Mouse (Mus musculus): Measurements from ENCODE around the gene Clec4d.
"Not testable (repeated sequence)": the region's sequence is repeated elsewhere in the genome, so short reads cannot be mapped to it uniquely, and the experiment has no call there.

The Clec4d gene

DNA sequence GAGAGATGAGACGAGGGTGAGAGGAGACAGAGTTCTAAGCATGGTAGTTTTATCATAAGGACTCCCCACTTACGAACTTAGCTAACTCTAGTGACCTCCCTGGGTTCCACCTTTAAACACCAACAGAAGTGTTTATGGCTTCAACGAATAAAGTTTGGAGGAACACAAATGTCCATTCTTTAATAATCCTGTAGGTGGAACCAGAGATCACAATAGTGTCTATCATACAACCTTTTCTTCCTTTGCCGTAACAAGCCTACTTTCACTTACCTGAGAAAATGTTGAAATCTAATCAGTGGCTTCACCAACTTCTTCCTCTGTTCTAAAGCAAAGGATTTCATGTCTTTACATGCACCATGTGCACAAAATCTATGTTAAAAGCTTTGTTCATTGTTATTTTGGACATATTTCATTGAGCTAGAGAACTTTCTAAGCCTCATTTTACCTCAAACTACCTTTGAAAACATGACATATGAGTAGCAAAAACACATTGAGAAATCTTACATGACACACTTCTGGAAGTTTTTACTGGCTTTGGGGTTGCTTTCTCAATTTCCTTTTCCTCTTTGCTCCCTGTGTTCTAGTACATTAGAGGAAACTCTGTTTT lies at the start of gene Clec4d:
Clec4d (plus strand) TSS at position 557 of the 607 bp plus-strand sequence.
- DNase-seq (ENCODE audit: extremely low spot score, low read depth, low spot score) = no peak

DNA sequence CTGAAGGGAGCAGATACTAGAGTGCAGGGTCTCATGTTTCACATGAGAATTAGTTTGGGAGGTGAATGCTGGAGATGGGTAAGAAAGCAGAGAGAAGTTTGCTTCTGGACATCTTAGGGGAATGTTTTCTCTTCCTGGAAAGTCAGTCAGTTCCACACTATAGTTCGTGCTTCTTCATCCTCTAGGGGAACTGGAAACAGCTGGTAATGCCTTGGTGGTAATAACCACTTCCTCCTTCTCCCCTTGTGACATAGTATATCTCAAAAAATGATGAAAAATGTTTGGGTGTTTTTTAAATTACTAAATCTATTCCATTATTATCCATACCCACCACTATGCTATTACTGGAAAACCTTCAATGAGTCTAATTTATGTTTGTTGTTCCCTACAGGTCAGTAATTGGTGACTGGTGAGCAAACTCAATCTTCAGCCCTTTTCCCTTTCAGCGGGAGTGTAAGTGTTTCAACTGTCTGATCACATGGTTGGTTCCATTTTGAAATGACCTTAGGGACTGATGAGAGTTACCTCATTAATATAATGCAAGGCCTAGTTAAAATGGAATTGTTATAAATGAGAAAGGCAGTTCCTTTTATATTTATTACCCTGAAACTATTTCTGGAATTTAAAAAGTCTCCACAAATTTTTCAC lies 34.3 kb upstream of the Clec4d start:
- no peak for DNase-seq (ENCODE audit: extremely low spot score, low read depth, low spot score)

DNA sequence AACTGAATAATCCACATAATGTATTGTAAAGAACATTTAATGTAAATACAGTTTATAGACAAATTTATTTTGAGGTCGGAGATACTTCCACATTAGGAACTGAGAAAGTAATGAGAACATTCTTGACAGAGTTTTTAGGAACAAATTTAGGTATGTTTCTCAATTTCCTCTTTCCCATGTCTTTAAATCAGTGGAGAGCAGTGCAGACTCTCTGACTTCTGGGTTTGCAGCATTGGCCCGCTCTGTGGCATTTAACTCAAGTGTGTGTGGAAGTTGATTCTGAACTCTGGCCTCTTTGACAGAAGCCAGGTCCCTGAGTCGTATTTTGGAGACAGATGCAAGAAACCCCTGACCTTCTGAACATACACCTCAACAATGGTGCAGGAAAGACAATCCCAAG lies 32.3 kb upstream of the Clec4d start, which contains the start of gene Clec4n:
Clec4n (plus strand) TSS at position 200 of the 400 bp plus-strand sequence.
- no peak for DNase-seq (ENCODE audit: extremely low spot score, low read depth, low spot score)

DNA sequence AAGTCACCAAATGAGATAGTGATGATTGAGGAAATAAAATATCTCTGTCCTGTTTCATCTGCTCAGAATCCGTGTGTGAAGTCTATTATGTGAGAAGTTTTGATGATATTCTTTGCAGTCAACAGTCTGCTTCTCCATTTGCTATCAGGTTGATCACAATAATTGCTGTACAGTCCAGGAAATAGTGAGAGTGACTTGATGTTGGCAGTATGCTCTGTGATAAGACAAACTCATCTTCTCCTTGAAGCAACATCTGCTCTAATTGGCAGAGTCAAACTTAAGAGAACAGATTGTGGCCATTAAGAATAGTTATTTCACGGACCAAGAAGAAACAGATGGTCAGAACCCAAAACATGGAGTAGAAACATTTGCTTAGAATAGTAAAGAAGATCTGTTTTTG lies 30.8 kb upstream of the Clec4d start:
- DNase-seq (ENCODE audit: extremely low spot score, low read depth, low spot score) = no peak

- DNase-seq (ENCODE audit: extremely low spot score, low read depth, low spot score) = no peak
Observed at GRCm38 (mm10) chr6:123237582-123237981, 24.3 kb upstream of the Clec4d start.

DNA sequence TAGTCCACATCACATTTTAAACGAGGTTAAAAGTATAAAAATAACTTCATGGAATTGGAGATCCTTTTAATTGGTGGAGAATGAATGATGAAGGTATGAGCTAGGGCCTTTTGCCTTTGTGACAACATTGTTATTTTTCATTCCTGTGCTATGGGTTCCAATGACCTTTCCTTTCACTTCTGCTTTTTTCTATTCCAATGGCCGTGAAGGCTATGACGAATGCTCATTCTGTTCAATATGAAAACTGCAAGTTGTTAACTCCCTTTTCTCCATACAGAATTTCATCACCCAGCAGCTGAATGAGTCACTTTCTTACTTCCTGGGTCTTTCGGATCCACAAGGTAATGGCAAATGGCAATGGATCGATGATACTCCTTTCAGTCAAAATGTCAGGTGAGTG lies 17.7 kb upstream of the Clec4d start:
- no peak for DNase-seq (ENCODE audit: extremely low spot score, low read depth, low spot score)

DNA sequence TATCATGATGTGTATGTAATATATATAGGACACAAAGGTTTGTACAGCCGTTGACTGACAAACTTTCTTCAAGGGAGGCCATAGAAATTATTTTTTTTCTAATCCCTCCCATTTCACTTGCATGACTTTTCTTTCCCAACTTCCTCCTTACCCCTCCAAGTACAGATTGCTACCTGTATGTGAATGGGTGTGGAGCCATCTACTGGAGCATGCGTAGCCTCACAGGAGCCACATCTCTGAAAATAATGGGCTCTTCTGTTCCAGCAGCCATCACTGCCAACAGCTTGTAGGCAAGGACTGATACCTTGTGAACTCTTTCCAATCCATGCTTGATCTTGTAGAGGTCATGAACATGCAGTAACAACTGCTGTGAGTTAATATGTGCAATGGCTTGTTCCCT lies 13.0 kb upstream of the Clec4d start:
- not testable (repeated sequence) for DNase-seq (ENCODE audit: extremely low spot score, low read depth, low spot score)

- no peak for DNase-seq (ENCODE audit: extremely low spot score, low read depth, low spot score)
Observed at GRCm38 (mm10) chr6:123252735-123253134, 9.2 kb upstream of the Clec4d start.

GRCm38 (mm10) chr6:123258946-123259345 lies 3.0 kb upstream of the Clec4d start:
- DNase-seq (ENCODE audit: extremely low spot score, low read depth, low spot score) = no peak

DNA sequence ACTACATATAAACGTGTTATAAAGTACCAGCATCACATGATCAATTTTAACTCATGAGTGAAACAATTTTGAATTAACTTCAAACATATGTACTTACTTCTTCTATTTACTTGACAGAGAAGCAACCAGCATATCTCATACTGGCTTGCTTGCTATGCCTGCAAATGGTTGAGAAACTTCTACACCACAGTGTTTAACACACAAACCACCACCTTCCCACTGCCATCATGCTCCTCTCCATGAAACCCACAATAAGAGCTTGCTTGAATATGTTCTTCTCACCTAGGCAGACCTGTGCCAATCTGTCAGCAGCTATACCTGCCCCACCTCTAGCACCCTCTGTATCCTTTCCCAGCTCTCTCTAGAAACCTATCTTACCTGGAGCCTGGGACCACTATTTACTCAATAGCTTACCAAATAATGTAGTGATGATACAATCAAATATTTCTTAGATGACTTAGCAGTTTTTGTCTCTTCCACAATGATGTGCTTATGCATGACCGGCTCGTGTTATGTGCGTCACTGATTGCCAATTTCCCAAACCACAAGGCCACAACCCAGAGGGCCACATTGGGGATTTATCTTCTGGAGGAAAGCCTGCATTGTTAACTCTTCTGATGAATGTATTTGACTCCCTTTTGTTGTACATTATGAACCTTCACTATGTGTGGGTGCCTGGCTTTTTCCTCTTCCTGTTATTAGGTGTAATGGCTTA lies 1.9 kb upstream of the Clec4d start:
- no peak for DNase-seq (ENCODE audit: extremely low spot score, low read depth, low spot score)

DNA sequence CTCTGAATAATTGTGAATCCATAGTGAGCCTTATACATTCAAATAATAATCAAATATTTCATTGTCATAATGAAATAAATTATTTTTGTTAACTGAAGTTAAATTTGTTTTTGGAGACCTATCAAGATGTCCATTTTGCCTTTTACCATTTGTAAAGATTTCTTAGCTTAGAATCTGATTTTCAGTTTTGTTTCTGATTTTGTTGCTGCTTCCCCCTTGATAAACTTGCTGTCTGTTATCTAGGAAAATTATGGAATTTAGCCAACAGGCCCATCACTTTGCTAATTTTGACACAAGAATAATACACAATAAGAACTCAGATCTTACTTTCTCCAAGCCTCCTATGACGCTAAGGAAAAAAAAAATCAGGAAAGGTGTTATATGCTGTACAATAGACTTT lies 1.0 kb upstream of the Clec4d start:
- no peak for DNase-seq (ENCODE audit: extremely low spot score, low read depth, low spot score)

DNA sequence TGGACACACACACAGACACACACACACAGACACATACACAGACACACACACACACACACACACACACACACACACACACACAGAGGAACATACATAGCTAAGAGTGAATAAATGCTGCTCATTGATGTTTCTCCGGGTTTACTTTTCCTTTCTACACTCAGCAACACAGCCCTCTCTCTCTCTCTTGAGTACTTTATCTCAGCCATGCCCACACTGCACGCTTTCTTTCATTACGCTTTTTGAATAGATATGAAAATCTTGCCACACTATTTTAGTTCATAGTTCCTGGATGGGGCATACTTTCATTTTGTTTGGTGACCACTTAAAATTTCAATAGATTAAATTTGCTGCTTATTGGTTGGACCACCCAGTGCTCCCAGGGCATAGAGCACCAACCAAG lies 2.3 kb downstream of the Clec4d start:
- no peak for DNase-seq (ENCODE audit: extremely low spot score, low read depth, low spot score)

DNA sequence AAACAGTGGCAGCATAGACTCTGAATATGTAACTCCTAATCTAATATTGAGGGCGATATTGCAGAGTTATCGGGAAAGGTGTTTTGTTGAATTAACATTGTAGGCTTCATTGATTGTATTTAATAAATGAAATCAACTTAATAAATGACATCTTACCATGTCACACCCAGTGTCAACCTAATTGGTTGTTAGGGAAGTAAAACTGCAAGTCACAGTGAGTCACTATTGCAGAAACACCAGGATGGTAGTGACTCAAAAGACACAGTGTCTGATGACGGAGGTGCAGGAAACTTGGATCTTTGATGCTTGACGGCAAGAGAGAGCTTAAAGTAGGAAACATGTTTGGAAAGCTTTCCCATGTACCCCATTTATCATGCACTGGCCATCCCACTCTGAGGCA lies 3.9 kb downstream of the Clec4d start:
- DNase-seq (ENCODE audit: extremely low spot score, low read depth, low spot score) = no peak

- no peak for DNase-seq (ENCODE audit: extremely low spot score, low read depth, low spot score)
Observed at GRCm38 (mm10) chr6:123266945-123267344, 5.0 kb downstream of the Clec4d start.

GRCm38 (mm10) chr6:123279443-123279842 lies 17.5 kb downstream of the Clec4d start:
- DNase-seq (ENCODE audit: extremely low spot score, low read depth, low spot score) = no peak

GRCm38 (mm10) chr6:123286311-123286710 lies 24.4 kb downstream of the Clec4d start:
- DNase-seq (ENCODE audit: extremely low spot score, low read depth, low spot score) = no peak

DNA sequence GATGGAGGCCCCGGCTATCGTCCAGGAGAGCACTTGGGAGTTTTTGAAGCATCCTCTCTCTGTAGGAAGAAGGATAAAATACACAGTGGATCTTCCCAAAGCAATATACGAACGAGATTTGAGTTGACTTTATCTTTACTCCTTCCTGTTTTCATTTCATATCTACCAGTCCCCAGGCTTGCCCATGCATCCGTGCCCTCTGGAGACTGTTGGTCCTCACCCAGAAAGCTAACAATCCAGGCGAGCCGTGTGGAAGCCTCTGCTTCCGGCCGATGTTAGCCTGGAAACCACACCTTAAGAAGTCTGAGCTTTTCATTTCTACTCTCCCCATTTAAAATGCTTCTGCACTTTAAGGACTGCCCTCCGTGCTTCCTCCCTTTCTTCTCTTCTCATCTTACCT lies 27.0 kb downstream of the Clec4d start:
- DNase-seq (ENCODE audit: extremely low spot score, low read depth, low spot score) = no peak

DNA sequence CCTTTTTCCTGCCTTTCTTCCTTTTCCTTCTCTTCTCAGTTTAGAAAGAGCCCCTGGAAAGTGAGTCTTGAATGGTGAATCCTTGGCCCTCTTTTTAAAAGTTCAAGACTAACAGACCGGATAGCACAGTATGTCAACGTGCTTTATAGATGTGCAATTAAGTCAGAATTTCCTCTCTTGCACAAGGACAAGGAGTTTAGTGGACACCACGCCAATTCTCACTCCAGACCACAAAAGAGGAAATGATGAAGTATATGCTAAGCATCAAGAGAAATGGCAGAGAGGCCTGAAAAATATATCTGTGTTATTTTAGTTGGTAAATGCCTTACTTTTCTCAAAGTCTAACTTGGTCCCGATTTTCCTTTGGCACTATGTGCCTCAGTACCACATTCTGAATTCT lies 27.8 kb downstream of the Clec4d start, which contains the start of gene Clec4e:
Clec4e (minus strand) TSS at position 118 of the 400 bp plus-strand sequence.
- no peak for DNase-seq (ENCODE audit: extremely low spot score, low read depth, low spot score)

- DNase-seq (ENCODE audit: extremely low spot score, low read depth, low spot score) = no peak
Observed at GRCm38 (mm10) chr6:123292751-123293400, 31.0 kb downstream of the Clec4d start.

DNA sequence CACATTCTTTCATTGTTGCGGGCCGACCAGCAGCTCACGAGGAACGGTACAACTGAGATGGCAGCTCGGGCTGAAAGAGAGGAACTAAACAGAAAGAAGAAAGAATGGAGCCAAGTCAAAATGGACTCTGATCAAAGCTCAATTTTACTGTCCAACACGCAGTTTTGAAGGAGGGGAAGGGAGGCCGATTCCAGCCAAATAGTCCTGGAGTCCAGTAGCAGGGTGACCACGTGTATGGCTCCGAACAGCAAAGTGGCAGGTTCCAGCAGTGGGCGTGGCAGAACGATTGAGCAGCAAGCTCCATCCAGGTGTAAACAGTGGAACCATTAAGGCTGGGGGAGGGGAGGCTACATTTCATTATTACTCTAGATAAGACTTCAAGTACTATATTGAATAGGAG lies 31.6 kb downstream of the Clec4d start:
- not testable (repeated sequence) for DNase-seq (ENCODE audit: extremely low spot score, low read depth, low spot score)

DNA sequence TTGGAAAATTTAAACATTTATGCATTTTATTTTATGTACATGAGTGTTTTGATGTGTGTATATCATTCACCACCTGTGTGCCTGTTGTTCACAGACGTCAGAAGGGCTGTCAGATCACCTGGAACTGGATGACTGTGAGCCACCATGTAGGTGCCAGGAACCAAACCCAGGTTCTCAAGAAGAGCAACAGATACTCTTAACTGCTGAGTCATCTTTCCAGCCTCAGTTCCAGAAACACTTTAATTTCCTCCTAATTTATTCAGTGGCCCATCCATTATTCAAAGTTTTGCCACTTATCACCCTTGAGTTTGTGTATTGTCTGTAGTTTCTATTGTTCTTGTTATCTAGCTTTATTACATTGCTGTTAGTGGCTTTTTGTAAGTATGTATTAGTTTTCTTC lies 34.8 kb downstream of the Clec4d start:
- DNase-seq (ENCODE audit: extremely low spot score, low read depth, low spot score) = no peak

- DNase-seq (ENCODE audit: extremely low spot score, low read depth, low spot score) = not testable (repeated sequence)
Observed at GRCm38 (mm10) chr6:123306315-123306714, 44.4 kb downstream of the Clec4d start.
